Mouse (Mus musculus) frontal cortex, postnatal 10 days (tissue): ENCODE results near the gene Tssk6.

ENCODE experiments used
- DNase-seq, 2 experiments: peaks; one replicate each; pipeline ENCODE4 v3.0.0; 2022; ENCODE audit warnings: low spot score in 2 of 2, mixed read lengths in 1 of 2

Gene Tssk6

DNA sequence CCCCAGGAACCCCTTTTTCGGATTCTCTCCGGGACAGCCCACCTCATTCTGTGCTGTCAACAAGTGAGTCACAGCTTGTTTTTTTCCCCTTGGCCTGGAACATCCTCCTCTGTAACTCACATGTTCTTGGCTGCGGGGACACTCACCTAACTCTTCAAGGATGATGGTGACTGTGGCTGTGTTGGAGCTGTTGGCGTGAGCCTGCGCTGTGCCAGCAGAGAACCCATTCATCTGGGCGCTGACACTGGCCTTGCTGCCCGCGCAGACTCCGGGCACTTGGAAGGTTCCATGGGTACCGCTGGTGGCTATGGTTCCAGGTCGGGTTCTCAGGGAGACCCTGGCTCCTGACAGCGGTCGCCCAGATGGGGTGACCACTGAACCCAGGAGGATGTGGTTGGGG, 17.8 kb upstream of the Tssk6 start:
- no peak for DNase-seq

DNA sequence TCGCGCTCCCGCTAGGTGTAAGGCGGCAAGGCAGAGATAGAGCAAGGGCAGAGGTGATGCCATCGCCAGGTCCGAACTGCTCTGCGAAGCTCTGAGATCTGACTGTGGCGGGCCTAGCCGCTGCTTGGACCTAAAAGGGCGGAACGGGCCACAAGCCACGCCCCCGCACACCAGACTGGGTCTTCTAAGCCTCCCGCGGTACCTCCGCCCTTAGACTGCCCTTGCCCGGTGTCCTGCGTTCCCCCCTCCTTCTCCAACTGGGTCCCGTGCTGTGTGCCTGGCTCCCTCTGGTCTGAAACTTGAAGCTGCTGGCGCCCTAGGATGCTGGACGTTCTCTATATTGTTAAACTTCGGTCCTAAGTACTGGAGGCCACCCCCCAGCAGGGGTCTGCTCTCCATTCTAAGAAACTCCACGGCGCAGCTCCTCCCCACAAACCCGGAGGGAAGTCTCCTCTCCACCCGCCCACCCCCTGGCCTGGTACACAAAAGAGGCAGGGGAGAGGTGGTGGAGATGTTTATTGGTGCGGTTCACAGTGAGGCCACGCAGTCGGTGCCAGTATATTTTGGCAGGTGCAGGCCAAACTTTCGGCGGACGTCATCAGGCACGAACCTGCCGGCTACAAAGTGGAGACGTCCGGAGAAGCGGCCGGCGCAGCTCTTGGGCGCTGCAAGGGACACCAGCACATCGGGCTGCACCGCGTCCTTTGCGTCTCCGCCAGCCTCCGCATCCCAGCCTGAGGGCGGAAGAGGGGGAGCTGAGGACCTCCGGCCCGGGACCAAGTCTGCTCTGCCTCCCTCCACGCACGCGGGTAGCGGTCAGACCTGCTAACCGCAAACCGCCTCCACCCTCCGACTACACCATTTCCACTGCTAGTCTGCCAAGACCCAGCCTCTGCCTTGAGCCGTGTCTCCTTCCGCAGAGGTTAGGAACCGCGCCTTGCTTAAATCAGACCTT, 14.4 kb upstream of the Tssk6 start, which contains the start of gene Cilp2:
TSS of gene Cilp2 (minus strand) at position 399 of the 955 bp plus-strand sequence.
- DNase-seq: no peak

DNA sequence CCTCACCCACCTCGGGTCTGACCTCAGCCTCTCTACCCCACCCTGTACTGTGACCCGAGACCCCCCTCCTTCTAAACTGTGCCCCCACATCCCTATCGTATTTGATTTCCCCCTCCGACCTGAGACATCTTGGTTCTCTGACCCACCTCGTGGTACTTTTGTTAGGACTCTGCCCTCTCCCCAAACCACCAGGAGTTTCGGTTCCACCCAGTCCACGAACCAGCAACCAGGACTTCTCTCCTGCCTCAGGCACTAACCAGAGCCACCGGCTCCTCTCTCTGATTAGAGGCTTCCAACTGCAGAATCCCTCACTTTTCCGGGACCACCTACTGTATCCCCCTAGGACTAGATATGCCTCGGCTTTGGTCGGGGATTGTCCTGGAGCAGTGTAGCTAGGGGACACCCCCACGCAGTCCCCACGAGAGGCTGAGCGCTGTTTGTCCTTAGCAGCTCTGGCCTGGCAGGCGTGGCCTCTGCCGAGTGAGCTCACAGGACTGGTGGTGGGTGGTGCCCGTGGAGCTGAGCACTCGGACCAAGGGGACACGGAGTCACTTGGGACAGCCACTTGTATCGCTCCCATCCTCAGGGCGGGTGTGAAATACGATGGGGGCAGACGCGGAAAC, 13.6 kb upstream of the Tssk6 start:
- no peak for DNase-seq

DNA sequence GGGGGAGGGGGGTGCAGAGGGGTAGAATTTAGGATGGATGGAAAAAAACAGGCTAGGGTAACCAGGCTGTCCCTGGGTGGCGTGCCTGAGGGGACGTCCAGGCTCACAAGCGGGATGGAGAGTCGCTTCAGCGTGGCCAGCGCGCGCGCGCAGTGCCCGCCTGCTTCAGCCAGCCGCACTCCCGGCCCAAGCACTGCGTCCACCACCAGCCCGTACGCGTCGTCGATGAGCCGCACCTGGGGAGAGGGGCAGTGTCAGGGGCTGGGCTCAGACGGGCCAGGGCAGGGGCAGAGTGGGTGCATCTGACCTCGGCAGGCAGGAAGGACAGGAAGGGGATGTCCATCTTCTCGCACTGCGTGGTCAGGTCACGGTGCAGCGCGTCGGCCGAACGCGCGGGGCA, 13.1 kb upstream of the Tssk6 start:
- no peak for DNase-seq

DNA sequence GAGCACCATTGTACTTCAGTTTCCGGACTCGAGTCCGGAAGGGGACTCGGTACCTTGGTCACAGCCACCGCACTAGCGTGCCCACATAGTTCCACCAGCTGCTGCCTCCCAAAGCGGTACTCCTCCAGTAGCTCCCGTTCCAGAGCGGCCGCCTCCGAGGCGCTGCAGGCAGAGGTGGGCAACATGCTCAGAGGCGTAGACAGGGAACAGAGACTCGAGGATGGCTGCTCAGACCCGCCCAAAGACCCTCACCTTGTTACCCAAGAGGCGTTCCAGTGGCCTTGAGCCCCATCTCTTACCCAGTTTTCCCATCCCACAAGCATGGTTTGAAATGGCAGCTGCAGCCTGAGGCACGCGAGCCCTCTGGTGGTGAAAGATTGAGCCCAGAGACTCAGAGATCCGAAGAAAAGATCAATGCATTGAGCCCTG, 11.2 kb upstream of the Tssk6 start:
- peak in 1 of 2 experiments; percentile 63 for DNase-seq

DNA sequence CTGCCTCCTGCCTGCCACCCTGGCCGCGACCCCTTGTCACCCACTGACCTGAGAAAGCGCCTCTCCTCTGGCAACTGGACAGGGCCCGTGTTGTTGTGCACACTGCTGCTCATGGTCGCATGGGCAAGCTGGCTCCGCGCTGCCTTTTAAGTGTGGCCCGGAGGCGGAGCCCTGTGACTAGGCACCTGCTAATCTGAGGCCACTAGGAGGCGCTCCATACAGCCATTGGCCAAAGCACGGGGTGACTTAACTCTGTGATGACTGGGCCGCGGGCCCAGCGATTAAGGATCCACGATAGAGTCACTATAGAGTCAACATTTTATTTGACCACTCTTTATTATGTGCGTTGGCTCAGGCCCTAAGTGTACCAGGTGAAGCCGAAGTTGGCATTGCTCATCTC, 8.1 kb upstream of the Tssk6 start:
- DNase-seq: peak in 1 of 2 experiments; percentile 47

DNA sequence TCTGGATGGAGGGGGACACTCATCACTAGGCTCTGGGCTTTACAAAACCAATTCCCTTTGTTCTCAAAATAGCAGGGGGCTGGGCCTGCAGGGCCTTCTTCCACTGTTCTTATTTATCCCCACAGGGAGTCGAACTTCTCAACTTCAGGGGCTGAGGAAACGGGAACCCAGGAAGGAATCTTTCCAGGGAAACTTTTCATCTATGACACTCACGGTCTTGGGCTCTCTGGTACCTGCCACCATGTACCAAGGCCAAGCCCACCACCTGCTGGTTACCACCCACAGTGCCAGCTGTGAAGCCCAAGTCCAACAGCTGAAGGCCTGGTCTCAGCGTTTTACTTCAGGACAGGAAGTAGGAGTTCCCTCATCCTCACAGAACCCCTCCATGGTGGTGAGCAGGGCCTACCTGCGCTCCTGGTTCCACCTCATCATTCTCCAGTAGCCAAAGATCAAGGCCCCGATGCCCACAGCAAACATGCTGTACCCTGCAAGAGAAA, 7.1 kb upstream of the Tssk6 start:
- DNase-seq: no peak

DNA sequence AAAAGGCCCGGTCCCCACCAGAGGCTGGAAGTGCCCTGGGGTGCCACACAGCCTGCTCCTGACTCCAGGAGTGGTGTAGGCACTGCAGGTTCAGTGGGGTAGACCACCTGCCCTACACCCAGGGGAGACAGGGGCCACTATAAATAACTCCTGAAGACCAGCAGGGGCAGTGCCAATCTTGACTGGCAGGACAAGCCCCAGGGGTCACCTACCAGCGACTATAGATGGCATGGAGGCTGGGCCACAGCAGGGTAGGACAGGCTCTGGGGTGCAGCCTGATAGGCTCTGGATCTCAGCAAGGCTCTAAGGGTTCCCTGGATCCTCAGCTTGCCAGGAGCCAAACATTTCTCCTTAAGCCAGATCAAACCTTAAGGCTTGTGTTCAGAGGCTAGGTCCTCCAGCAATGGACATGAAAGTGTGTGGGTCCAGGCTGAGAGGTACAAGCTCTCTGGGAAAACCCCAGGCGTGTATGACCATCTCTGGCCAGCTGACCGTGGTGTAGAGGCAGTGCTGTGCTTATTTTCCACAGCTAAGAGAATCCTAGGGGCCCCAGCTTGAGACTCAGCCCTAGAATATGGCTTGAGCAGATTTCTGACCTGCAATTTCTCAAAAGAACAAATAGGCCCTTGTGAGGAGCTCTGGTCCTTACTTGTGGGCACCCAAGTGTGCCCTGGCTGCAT, 6.1 kb upstream of the Tssk6 start:
- DNase-seq: no peak

DNA sequence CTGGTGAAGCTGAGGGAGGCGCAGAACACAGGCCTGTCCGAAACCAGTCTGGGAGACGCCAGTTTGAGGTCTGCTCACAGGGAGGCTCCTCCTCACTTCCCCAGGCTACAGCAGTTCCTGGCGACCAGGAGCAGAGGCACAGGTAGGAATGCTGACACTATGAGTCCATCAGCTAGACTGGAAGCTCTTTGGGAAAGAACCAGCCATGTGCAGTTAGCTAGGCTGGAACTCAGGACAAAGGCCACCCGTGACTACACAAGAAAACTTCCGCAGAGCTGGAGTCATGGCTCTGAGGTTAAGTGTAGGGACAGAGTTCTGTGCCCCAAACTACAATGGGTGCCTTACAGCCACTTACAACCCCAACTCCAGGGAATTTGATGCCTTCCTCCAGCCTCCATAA, 4.1 kb upstream of the Tssk6 start:
- no peak for DNase-seq

DNA sequence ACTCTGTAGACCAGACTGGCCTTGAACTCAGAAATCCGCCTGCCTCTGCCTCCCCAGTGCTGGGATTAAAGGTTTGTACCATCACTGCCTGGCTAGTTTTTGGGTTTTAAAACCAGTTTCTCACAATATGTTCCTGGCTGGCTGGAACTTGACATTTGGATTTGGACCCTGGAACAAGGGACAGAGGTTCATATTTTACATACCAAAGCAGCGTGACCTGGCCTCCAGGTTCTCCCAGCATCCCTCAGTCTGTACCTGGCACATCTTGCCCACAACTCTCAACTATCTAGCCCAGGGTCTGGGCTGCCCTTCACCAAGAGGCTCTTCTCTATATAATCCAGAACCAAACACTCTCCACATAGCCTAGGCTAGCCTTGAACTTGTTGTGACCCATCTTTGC, 2.1 kb upstream of the Tssk6 start:
- DNase-seq: no peak

DNA sequence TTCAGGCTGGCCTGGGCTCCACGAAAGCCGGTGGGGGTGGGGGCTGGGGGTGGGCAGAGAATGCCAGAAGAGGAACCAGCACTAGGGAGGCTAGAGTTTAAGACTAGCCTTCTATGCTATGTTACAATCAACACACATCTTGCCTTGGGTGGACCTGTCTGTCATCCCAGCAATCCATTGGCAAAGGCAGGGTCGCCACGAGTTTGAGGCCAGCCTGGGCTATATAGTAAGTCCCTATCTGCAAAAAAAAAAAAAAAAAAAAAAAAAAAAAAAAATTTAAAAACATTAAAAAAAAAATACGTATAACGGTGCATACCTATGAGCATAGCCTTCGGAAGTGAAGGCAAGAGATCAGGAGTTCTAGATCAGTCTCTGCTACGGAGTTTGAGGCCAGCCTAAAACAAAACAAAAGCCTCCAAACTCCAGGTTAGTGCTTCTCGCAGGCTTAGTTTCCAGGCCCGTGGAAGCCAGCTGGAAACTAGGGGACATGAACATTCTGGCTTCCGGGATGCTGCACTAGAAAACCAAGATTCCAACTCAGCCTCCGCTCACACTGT, 1.0 kb upstream of the Tssk6 start:
- DNase-seq: no peak

DNA sequence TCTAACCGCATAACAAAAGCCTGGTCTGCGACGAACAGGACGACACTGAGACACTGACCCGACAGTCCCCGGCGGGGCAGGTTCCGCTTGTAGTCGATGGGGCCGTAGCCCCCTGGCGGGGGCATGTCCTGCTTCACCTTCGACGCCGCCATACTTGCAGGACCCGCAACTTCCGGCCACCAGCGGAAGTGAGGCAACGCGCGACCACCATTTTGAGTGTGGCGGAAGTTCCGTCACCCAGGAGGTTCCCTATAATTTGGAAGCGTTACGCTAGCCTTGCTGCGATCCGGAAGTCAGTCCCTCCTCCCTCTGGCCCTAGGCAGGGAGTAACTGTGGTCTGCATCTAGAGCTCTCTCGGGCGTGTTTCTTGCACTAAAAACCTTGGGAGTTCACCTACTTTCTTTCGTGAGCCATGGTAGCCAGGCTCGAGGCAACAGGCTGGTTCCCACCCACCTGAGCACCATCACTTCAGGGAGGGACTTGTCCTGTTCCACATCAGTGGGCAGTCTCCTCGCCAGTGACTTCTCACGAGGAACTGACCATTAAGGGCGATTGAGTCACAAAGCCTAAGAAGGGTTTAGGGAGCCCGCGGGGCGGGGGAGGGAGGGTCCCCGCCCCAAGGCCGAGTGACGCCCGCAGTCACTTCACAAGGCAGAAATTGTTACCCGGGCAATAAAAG, 361 bp upstream of the Tssk6 start:
- DNase-seq: peak; percentile 91 to 96

DNA sequence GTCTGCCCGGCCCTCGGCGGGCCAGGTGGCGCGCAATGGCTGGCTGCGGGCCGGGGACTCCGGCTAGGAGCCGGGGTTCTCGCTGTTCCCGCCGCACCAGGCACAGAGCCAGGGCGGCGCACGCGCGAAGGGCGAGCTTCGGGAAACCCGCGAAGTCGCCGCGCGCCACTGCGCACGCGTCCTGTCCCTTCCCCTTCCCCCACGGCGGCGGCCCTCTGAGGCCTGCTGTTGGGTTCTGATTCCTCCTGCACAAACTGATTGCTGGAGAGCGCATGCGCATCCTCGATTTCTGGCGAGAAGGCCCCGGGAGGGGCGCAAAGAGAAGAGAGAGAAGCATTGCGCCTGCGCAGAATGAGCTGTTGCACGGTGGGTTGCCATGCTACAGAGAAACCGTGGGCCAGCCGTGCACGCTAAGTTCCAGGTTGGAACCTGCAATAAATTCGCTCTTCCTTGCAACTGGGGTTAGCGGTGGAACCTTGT, 1.1 kb downstream of the Tssk6 start:
- DNase-seq: peak; percentile 99

DNA sequence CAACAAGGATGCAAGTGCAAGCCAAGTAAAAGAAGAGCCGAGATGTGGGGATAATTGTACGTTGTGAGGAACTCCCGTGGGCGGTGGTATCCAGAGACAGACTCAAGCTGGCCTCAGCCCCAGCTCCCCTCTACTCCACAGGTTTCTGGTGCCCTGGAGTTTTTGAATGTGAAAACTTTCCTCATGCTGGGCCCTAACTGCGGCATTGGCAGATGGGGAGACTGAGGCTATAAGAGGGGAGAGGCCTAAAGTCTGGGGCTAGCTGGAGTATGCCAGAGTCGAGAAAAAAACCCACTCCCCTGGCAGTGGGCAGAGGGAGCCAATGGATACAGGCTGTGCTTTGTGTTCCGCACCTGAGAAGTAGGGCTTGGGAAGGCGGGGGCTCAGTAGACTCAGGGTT, 2.1 kb downstream of the Tssk6 start:
- DNase-seq: no peak

DNA sequence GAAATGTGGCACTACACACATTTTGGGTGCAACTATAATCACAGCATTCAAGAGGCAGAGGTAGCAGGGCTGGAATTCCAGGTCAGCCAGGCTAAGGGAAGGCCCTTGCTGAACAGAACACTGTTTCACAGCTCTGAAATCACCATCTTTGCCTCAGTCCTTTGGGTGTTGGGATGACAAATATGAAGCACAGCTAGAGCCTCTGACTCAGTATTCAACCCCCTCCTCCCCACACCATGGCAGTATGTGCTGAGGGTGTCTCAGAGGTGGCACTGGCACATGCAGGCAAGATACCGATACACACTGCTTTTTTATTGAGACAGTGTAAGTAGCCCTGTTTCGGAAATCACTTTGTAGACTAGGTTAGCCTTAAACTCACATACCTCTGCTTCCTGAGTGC, 4.3 kb downstream of the Tssk6 start:
- no peak for DNase-seq

DNA sequence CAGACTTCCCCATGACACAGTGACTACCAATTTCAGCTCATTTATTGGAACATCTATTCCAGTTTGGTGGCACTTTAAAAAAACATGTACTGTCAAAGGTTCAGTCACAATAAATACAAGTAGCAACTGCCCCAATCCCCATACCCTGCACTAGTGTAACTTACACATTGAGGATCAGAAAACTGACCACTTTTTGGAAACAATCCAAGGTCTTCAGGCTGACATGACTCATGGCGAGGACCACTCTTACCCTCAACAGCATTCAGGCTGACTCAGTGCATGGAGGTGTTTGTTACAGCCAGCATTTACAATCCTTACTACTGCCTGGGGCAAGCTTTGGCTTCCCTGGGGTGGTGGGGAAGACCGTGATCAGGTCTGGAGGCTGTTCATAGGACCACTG, 5.1 kb downstream of the Tssk6 start:
- no peak for DNase-seq

DNA sequence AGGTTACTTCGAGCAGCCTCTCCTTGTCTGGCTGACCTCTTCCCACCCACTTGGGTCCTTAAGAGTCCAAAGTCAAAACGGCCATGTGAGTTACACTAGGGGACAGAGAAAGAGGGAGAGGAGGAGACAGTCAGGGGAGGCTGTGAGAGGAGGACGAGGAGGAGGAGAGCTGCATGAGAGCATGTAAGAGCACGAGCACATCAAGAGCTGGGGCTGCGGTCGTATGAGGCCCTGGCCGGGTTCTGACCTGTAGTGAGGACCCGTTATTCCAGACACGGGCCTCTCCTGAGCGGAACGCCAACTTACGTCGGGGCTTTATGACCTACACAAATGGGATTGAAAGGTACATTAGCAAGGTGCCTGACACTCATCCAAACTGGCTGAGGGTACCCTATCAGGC, 9.9 kb downstream of the Tssk6 start:
- DNase-seq: no peak

DNA sequence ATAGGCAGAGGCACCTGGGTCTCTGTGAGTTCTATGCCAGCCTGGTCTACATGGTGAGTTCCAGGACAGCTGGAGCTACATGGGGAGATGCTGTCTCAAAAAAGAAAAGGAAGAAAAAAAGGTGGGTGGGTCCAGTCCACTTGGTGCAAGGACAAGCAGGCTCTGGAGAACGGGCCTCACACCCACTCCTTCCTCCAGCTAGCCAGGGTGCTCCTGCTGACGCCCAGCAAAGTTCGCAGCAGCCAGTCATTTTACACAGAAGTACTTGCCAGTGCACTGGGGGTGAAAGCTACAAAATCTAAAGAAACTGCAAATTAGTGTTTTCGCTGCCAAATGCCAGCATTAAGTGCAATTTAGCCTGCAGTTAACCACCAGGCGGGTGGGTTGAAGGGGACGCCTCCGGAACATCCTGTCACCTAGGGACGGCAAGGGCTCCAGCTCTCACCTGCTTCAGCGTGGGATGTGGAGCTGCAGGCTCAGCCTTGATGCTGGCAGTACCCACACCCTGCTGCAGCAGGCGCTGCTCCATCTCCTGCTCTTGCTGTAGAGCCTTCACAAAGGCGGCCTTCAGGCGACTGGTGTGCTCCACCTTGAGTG, 10.6 kb downstream of the Tssk6 start:
- no peak for DNase-seq

DNA sequence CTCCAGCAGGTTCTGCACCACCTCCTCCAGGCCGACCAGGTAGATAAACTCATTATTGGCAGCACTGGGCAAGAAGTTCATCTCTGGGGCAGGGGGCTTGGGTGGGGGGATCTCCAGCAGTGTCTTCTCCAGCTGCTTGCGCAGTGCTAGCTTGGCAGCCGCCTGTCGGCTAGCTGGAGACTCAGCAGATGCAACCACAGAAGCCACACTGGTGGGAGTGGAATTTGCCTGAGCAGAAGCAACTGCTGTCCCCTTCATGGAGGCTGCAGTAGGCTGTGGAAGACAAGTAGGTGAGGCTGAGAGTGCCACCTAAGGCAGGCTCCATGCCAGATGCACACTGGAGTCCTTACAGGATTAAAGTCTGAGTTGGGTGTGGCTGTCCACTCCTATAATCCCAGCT, 12.5 kb downstream of the Tssk6 start:
- no peak for DNase-seq

DNA sequence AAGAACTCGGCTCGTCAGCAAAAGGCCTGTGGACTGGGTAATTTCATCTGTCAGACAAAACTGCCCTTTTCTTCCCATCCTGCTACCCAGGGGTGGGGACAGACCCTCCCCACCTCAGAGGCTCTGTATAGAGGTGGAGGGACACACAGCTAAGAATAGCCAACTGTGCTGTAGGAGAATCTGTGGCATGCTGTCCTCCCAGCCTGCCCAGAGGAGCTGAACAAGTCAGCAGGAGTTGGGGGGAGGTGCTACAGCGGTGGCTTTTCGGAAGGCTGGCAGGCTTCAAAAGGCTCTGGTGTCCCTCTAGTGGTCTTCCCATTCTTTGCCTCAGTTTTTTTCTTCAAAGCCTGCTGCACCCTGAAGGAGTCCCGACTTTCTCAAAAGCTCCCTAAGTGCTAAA, 13.8 kb downstream of the Tssk6 start:
- no peak for DNase-seq

DNA sequence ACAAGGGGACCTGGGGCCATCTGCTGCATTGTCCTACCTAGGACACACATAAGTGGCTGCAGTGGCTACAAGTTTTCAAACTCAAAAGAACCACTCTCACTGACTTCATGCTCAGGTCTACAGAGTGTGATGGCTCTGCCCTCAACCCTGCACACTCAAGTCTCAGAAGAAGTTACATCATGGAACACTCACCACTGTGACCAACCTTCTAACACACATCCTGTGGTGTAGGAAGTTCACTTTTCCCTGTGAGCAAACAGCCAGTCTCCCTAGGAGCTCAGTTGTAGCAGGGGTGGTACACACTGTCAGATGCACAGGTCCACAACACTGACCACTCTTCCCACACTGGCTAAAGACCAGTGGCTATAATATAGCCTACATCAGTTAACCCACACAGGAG, 16.5 kb downstream of the Tssk6 start:
- no peak for DNase-seq
